Mouse (Mus musculus): ENCODE results near the gene Ucn3.
"Not testable (repeated sequence)": the region's sequence is repeated elsewhere in the genome, so short reads cannot be mapped to it uniquely, and the experiment has no call there.

The Ucn3 gene

GRCm38 (mm10) chr13:3945249-3945648 is at the start of gene Ucn3:
Ucn3 (minus strand) TSS chr13:3945349.
- DNase-seq (ENCODE audit: low spot score) = no peak

GRCm38 (mm10) chr13:3992081-3992480 is 46.9 kb upstream of the Ucn3 start:
- no peak for DNase-seq (ENCODE audit: low spot score)

DNA sequence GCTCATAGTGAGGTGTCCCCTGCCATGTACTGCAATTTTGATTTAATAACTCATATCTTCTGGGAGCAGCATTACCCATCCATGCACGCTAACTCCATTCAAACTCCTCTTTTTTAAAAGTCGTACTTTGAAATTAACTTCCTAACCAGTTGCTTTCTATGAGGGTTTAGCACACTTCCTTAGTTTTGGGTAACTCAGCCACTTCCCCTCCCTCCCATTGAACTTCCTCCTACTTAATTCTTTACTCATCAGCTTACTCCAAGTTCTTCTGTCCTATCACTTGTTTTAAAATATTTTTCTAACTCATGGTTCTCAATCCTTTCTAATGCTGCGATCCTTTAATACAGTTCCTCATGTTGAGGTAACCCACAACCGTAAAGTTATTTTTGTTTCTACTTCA is 23.7 kb upstream of the Ucn3 start:
- no peak for DNase-seq (ENCODE audit: low spot score)

GRCm38 (mm10) chr13:3951198-3951914 is 6.2 kb upstream of the Ucn3 start:
- no peak for DNase-seq (ENCODE audit: low spot score)

- no peak for DNase-seq (ENCODE audit: low spot score)
Observed at GRCm38 (mm10) chr13:3949477-3949876, 4.3 kb upstream of the Ucn3 start.

DNA sequence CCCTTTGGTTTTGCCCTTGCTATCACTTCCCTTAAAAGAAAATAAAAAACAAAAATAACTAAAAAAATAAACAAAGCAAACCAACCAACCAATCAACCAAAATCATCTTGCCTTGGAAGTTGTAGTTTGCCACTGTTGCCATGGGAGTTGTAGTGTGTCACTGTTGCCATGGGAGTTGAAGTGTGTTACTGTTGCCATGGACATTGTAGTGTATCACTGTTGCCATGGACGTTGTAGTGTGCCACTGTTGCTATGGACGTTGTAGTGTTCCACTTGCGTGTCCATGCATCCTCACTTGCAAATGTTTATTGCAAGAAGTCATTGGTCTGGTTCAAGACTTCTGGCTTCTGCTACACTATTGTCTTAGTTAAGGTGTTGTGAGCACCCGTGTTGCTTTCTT is 2.1 kb upstream of the Ucn3 start:
- no peak for DNase-seq (ENCODE audit: low spot score)

DNA sequence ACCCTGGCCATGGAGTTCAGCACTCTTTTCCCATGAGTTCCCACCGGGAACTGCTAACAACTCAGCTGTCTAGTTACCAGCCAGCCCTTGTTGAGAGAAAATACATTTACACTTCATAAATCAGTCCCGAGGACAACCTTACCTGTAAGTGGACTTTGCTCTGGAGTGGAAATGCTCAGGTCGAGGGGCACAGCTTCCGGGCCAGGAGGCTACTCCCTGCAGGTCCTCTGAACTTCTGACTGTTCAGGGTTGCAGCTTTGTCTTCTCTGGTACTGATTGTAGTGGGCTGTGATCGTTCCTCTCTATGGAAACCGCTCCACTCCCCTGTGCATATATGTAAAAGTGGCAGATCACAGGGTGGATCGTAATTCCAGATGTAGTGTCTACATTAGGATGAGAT is 450 bp downstream of the Ucn3 start:
- no peak for DNase-seq (ENCODE audit: low spot score)

- DNase-seq (ENCODE audit: low spot score) = no peak
Observed at GRCm38 (mm10) chr13:3926046-3926445, 19.1 kb downstream of the Ucn3 start.

GRCm38 (mm10) chr13:3925632-3926031 is 19.5 kb downstream of the Ucn3 start:
- DNase-seq (ENCODE audit: low spot score) = no peak

GRCm38 (mm10) chr13:3924483-3924882 is 20.7 kb downstream of the Ucn3 start:
- no peak for DNase-seq (ENCODE audit: low spot score)

DNA sequence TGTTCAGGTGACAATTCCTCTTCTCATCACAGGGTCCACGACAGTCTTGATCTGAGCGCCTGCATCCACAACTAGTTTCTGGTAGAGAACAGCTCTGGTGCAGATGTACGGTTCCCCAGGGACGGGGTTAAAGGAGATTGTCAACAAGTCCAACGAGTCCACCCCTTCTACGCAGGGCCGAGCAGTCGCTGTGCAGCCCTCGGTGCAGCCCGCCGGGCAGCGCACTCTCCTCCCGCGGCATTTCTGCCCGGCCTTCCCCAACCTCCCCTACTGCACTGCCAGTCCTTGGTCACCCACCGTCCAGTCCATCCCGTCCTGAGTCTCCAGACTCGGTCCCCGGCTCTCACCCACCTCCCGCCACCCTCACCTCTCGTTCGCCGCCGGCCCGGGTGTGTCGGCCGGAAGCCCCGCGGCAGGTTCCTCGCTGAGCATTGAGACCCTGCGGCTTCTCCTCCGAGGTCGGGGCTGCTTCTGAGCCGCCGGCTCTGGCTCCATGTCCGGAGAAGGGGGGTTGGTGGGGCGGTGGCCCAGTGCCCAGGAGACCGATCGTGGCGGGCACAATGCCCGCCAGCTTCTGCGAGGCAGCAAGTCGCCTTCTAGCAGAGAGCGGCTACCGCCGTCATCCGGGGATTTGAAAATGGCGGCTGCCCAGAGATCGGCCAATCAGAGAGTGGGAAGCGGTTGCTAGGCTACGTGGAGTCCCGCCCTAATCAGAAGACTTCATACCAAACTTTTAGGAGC is 27.4 kb downstream of the Ucn3 start, which contains the start of the genes Net1 and Tubal3:
Gene Net1 (minus strand): TSS at position 650 of the 741 bp plus-strand sequence.
Gene Tubal3 (plus strand): TSS at position 704 of the 741 bp plus-strand sequence.
- peak; percentile 95 for DNase-seq (ENCODE audit: low spot score)

DNA sequence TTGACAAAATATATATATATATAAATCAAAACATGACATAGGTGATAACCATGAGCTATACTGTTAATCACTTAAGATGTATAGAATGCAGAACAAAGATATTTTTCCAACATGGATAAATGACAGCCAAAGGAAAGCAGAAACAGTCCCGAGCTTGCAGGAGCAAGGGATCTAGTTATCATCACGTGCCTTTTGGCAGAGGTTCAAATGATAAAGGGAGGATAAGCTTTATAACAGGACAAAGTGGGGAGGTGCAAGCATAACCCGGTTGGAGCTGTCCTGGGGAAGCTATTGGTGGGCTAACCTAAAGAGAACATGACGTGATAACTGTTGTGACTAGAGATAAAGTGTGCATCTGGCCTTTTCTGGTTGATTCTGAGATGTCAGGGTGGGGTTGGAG is 31.6 kb downstream of the Ucn3 start:
- DNase-seq (ENCODE audit: low spot score) = no peak

- DNase-seq (ENCODE audit: low spot score) = no peak
Observed at GRCm38 (mm10) chr13:3910356-3910755, 34.8 kb downstream of the Ucn3 start.

- DNase-seq (ENCODE audit: low spot score) = no peak
Observed at GRCm38 (mm10) chr13:3908262-3908661, 36.9 kb downstream of the Ucn3 start.

GRCm38 (mm10) chr13:3907151-3907696 is 37.9 kb downstream of the Ucn3 start:
- no peak for DNase-seq (ENCODE audit: low spot score)

DNA sequence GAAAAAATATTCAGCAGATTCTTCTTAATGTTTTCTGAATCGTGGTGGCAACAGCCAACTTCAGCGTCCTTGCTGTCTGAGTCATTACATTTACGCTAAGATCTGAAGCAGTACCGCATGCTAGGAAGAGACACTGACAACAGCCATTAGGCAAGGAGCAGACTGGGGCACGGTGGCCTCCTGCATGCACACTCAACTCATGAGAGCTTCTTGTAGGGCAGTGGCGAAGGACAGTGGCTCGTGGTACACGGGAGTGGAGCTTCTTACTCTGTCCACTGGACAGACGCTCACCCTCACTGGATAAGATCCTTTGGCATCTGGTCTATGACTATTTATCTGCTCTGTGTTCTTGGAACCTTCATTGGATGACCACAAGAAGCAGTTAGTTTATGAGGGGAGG is 45.8 kb downstream of the Ucn3 start:
- no peak for DNase-seq (ENCODE audit: low spot score)

DNA sequence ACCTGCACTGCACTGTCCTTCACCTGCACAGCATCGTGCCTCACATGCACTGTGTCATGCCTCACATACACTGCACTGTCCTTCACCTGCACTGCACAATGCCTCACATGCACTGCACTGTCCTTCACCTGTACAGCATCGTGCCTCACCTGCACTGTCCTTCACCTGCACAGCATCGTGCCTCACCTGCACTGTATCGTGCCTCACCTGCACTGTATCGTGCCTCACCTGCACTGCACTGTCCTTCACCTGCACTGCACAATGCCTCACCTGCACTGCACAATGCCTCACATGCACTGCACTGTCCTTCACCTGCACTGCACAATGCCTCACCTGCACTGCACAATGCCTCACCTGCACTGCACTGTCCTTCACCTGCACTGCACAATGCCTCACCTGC is 46.9 kb downstream of the Ucn3 start:
- not testable (repeated sequence) for DNase-seq (ENCODE audit: low spot score)

DNA sequence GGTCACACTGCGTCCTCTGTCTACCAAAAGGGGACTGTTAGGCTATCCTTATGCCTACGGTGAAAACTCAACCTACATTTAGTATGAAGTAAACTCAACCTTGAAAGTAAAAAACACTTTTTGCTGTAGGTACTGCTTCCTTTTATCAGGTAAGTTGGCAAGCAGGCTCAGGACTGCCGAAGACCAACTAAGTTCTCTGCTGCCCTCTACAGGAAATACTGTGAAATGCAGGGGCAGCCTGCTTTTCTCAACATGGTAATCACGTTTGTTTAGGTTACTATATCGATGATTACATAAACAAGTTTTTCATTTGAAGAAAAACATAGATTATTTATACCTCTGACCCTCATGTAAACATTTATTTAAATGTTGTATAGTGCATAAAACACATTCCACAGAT is 48.2 kb downstream of the Ucn3 start:
- peak; percentile 84 for DNase-seq (ENCODE audit: low spot score)

- no peak for DNase-seq (ENCODE audit: low spot score)
Observed at GRCm38 (mm10) chr13:3896032-3896431, 49.1 kb downstream of the Ucn3 start.

GRCm38 (mm10) chr13:3895397-3895980 is 49.7 kb downstream of the Ucn3 start:
- no peak for DNase-seq (ENCODE audit: low spot score)

DNA sequence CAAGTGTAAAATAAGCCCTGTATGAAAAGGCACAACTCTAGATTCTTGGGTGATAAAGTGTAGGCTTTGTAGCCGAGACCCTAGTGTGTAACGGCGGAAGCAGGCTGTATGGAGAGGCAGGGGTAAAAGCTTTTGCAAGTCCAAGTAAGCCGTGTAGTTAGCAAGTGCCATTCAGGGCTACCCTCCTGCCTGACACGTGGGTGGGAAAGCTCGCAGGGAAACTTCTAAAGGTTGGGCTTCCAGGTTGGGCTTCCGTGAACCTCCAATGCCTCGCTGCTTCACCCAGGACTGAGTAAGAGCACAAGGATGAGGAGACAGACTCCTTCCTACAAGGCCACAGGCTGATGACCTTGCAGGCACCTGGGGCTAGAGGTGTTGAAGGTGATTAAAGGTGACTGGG is 50.6 kb downstream of the Ucn3 start:
- DNase-seq (ENCODE audit: low spot score) = peak; percentile 12

DNA sequence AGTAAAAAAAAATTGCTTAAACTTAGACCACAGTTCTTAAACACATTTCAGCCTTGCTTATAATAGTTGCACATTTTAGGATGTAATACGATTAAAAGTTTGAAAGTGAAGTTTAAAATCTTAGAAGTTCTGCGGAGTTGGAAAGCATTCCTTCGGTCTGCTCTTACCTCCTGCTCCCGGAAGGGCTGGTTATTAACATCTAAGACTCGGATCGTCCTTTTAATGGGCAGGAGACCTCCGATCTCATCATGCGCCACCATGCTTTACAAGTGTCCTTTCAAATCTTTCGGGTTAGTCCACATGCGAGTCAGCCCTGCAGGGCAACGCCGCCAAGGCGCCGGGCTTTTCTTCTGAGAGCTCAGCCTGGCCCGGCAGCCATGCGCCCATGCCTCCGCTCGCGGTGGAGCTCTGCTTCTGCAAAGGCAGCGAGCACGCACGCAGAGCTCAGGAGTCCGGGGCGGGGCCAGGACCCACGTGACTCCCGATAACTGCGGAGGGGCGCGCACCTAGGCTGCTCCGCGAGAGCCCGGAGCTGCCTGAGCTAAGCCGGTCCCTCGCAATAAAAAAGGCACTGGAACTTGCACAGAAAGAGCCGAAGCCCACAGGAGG is 51.9 kb downstream of the Ucn3 start:
- peak; percentile 94 for DNase-seq (ENCODE audit: low spot score)
